Mouse (Mus musculus) CD4-positive naive resting alpha-beta T cell, adult 57 days (primary cell): ENCODE measurements around the gene Bag3. TPM values are rescaled to one million over a fixed set of nuclear protein-coding genes. Genes with fewer than 3 reads are reported as not detected.

Experiments used
- total RNA-seq: library from RNA; stranded (reverse); gene quantifications from one replicate; pipeline ENCODE4 v1.2.4, GENCODE M21; 2023

Gene Bag3
- total RNA-seq, result 25.2 TPM

DNA sequence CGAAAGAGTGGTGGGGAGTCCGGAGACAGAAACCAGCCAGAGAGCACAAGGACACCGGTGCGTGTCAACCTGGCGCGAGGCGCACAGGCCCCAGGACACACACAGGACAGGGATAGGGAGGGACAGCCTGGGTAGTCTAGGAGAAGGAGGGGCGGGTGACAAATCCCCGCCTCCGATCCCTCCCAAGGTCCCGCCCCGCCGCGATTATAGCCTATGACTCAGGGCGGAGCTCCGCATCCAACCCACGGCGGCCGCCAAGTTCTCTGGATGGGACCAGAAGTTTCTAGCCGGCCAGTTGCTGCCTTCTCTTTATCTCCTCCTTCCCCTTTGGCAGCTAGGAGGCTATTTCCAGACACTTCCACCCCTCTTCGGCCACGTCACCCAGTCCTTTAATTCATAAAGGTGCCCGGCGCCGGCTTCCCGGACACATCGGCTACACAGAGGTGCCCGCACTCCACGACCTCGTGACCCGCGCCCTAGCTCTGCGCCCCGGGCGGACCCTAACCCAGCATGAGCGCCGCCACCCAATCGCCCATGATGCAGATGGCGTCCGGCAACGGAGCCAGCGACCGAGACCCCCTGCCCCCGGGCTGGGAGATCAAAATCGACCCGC, at the start of gene Bag3:
Bag3 (plus strand) TSS at position 268 of the 613 bp plus-strand sequence.

Other genes starting within 250 kb of the Bag3 start
- 26.4 TPM for gene BC017158, start 225.4 kb upstream of the Bag3 start, total RNA-seq
- 280 TPM for gene Rgs10, start 104.9 kb upstream of the Bag3 start, total RNA-seq
- 133 TPM for gene Tial1, start 61.9 kb upstream of the Bag3 start, total RNA-seq
- 43.3 TPM for gene Inpp5f, start 87.7 kb downstream of the Bag3 start, total RNA-seq
- gene Mcmbp, start 216.9 kb downstream of the Bag3 start, total RNA-seq, result 105 TPM
- gene Sec23ip, start 221.3 kb downstream of the Bag3 start, total RNA-seq, result 54.8 TPM